27 mouse cellular contexts compared by ENCODE assay signal in the genomic region with DNA sequence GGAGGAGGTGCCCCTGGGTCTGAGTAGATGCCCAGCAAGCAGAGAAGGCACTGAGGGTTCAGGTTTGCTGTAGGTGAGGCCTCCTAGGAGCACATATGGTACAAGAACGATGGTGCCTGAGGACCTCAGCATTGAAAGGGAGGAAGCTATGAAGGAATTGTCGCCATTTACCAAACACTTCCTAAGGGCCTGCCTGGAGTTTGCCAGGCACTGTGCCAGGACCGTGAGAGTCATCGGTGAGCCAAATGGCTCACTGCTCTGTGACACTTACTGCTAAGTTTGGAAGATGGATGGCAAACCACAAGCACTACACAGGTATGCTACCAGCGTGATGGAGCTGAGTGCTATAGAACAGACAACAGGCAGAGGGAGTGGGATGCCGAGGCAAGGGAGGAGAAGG. TPM values are rescaled to one million over a fixed set of nuclear protein-coding genes. Genes with fewer than 3 reads are reported as not detected.
DNase-seq lines count a peak whose midpoint lies in the region; ATAC-seq and TF ChIP-seq lines count a peak whose summit lies in the region.
"Had no signal": no experiment of that assay in that cellular context is flagged by ENCODE, and none has a peak within 500 bp of the region (broad histone marks: within the 10 kb centered on the region; RNA-seq: fewer than 3 reads in every experiment).

No protein-coding gene starts in this region.

- H3K36me3 ChIP-seq in midbrain, embryonic 11.5 days (ENCODE audit: control insufficient read depth, insufficient read depth, low read length) = no peaks in the 10 kb centered on the region
- no peaks in the 10 kb centered on the region for H3K36me3 ChIP-seq in midbrain, embryonic 14.5 days (ENCODE audit: control insufficient read depth, insufficient read depth, low read length)
- H3K36me3 ChIP-seq in hindbrain, embryonic 11.5 days (ENCODE audit: control insufficient read depth, insufficient read depth, low read length) = no peaks in the 10 kb centered on the region
- H3K36me3 ChIP-seq: embryonic facial prominence, embryonic 12.5 days; embryonic facial prominence, embryonic 15.5 days; hindbrain, embryonic 13.5 days; intestine, embryonic 15.5 days had no signal

- peak; percentile 65 to 71 for DNase-seq in cerebellum, adult 2 months
- DNase-seq in cerebellum, adult 9-10 months = no peak
- peak; percentile 60 to 77 for DNase-seq in cerebellum, postnatal 25 days
- no peak for DNase-seq in cerebellum, postnatal 4 days (ENCODE audit: low spot score in 2 of 2)
- DNase-seq in midbrain, embryonic 11.5 days (ENCODE audit: low spot score, missing footprints) = peak; percentile 33
- no peak for DNase-seq in midbrain, embryonic 14.5 days
- DNase-seq in NIH3T3 (ENCODE audit: low read depth) = peak; percentile 31
- DNase-seq in hindbrain, embryonic 11.5 days (ENCODE audit: low spot score) = no peak
- DNase-seq: adrenal gland, postnatal 10 days; adrenal gland, postnatal 36 days; forebrain, postnatal 0 days; gastrocnemius, adult 2 months; gastrocnemius, postnatal 14 days; heart, adult 11 months; kidney, adult 11 months; kidney, adult 8-10 months had no signal

- WGBS in cerebellum, adult 2 months = 24% methylated on average over 6 of the region's 6 CpGs
- 88% methylated on average over 6 of the region's 6 CpGs for WGBS in midbrain, embryonic 11.5 days
- WGBS in midbrain, embryonic 14.5 days = 87% methylated on average over 6 of the region's 6 CpGs
- WGBS in hindbrain, embryonic 11.5 days = 93% methylated on average over 6 of the region's 6 CpGs

- H3K27me3 ChIP-seq in cerebellum, adult 2 months (ENCODE audit: control insufficient read depth, insufficient read depth, low read length) = no peaks in the 10 kb centered on the region
- no peaks in the 10 kb centered on the region for H3K27me3 ChIP-seq in midbrain, embryonic 11.5 days (ENCODE audit: control insufficient read depth, insufficient read depth, low read length)
- H3K27me3 ChIP-seq in midbrain, embryonic 14.5 days (ENCODE audit: control insufficient read depth, insufficient read depth, low read length) = no peaks in the 10 kb centered on the region
- no peaks in the 10 kb centered on the region for H3K27me3 ChIP-seq in hindbrain, embryonic 11.5 days (ENCODE audit: control insufficient read depth, insufficient read depth, low read length)
- H3K27me3 ChIP-seq: embryonic facial prominence, embryonic 12.5 days; embryonic facial prominence, embryonic 15.5 days; hindbrain, embryonic 13.5 days; intestine, embryonic 15.5 days; Patski had no signal

- peak overlapping the region; percentile 64; the same call in 1 of the 2 replicates for H3K27ac ChIP-seq in cerebellum, adult 2 months (ENCODE audit: insufficient read depth, low read length)
- H3K27ac ChIP-seq in midbrain, embryonic 11.5 days (ENCODE audit: low read depth, low read length) = no peak overlapping the region
- H3K27ac ChIP-seq in midbrain, embryonic 14.5 days (replicated peaks; ENCODE audit: low read depth, low read length) = no peak overlapping the region
- H3K27ac ChIP-seq in hindbrain, embryonic 11.5 days (ENCODE audit: low read depth, low read length) = no peak overlapping the region
- H3K27ac ChIP-seq: embryonic facial prominence, embryonic 12.5 days; embryonic facial prominence, embryonic 15.5 days; gastrocnemius, adult 2 months; hindbrain, embryonic 13.5 days; intestine, embryonic 15.5 days had no signal

- no peak overlapping the region for H3K4me3 ChIP-seq in cerebellum, adult 2 months (replicated peaks; ENCODE audit: insufficient read depth, low read depth, low read length)
- H3K4me3 ChIP-seq in midbrain, embryonic 11.5 days (ENCODE audit: low read depth, low read length) = no peak overlapping the region
- H3K4me3 ChIP-seq in midbrain, embryonic 14.5 days (replicated peaks; ENCODE audit: low read depth, low read length) = no peak overlapping the region
- no peak overlapping the region for H3K4me3 ChIP-seq in hindbrain, embryonic 11.5 days (ENCODE audit: low read depth, low read length)
- H3K4me3 ChIP-seq: embryonic facial prominence, embryonic 12.5 days; embryonic facial prominence, embryonic 15.5 days; gastrocnemius, adult 2 months; hindbrain, embryonic 13.5 days; intestine, embryonic 15.5 days had no signal

- no peak overlapping the region for H3K9ac ChIP-seq in midbrain, embryonic 11.5 days (ENCODE audit: low read length)
- no peak overlapping the region for H3K9ac ChIP-seq in midbrain, embryonic 14.5 days (replicated peaks; ENCODE audit: low read length)
- no peak overlapping the region for H3K9ac ChIP-seq in hindbrain, embryonic 11.5 days (ENCODE audit: low read depth, low read length)
- H3K9ac ChIP-seq: embryonic facial prominence, embryonic 12.5 days; embryonic facial prominence, embryonic 15.5 days; forebrain, postnatal 0 days; hindbrain, embryonic 13.5 days; intestine, embryonic 15.5 days had no signal

- TF ChIP-seq CTCF in cerebellum, adult 2 months (IDR thresholded peaks at IDR 0.05; ENCODE audit: borderline replicate concordance, insufficient read depth, low read depth, low read length) = no peak

- peaks cover 52% of the 10 kb centered on the region for H3K4me1 ChIP-seq in cerebellum, adult 2 months (ENCODE audit: control insufficient read depth, insufficient read depth, low read length)
- no peaks in the 10 kb centered on the region for H3K4me1 ChIP-seq in midbrain, embryonic 11.5 days (ENCODE audit: control insufficient read depth, insufficient read depth, low read length)
- H3K4me1 ChIP-seq in midbrain, embryonic 14.5 days (ENCODE audit: control insufficient read depth, insufficient read depth, low read length) = no peaks in the 10 kb centered on the region
- H3K4me1 ChIP-seq in hindbrain, embryonic 11.5 days (replicated peaks; ENCODE audit: control insufficient read depth, insufficient read depth, low read length) = no peaks in the 10 kb centered on the region
- H3K4me1 ChIP-seq: embryonic facial prominence, embryonic 12.5 days; embryonic facial prominence, embryonic 15.5 days; intestine, embryonic 15.5 days had no signal

- TF ChIP-seq POLR2A in cerebellum, adult 2 months (IDR thresholded peaks at IDR 0.05; ENCODE audit: borderline replicate concordance, insufficient read depth, low read length) = no peak

- ATAC-seq in midbrain, embryonic 11.5 days (ENCODE audit: low FRiP score) = no peak
- ATAC-seq in midbrain, embryonic 14.5 days (ENCODE audit: low FRiP score, low TSS enrichment) = no peak
- no peak for ATAC-seq in hindbrain, embryonic 11.5 days (ENCODE audit: low FRiP score)
- ATAC-seq: forebrain, embryonic 14.5 days; forebrain, postnatal 0 days; hindbrain, embryonic 16.5 days; intestine, embryonic 15.5 days; Patski had no signal

- no peaks in the 10 kb centered on the region for H3K9me3 ChIP-seq in midbrain, embryonic 11.5 days (ENCODE audit: control insufficient read depth, low read length)
- H3K9me3 ChIP-seq in midbrain, embryonic 14.5 days (ENCODE audit: control insufficient read depth, low read length) = no peaks in the 10 kb centered on the region
- H3K9me3 ChIP-seq in hindbrain, embryonic 11.5 days (ENCODE audit: control insufficient read depth, low read length) = no peaks in the 10 kb centered on the region
- H3K9me3 ChIP-seq: embryonic facial prominence, embryonic 12.5 days; embryonic facial prominence, embryonic 15.5 days; hindbrain, embryonic 13.5 days; intestine, embryonic 15.5 days had no signal

- no peak overlapping the region for H3K4me2 ChIP-seq in midbrain, embryonic 11.5 days
- no peak overlapping the region for H3K4me2 ChIP-seq in midbrain, embryonic 14.5 days (ENCODE audit: low read length)
- no peak overlapping the region for H3K4me2 ChIP-seq in hindbrain, embryonic 11.5 days (replicated peaks; ENCODE audit: low read depth, low read length)
- H3K4me2 ChIP-seq: embryonic facial prominence, embryonic 12.5 days; embryonic facial prominence, embryonic 15.5 days; heart, embryonic 11.5 days; hindbrain, embryonic 13.5 days; intestine, embryonic 15.5 days had no signal

RNA-seq across cellular contexts. Expression of a gene that starts 30.9 kb away (rescaled TPM):
- polyA plus RNA-seq in cerebellum, adult 2 months (2012; rRNA removed) = 43.2 and 50.4 TPM in 2 replicates
- polyA plus RNA-seq in midbrain, embryonic 11.5 days (2014; fragmentation: Nextera tagmentation; extraction: Ambion mirVana) = 0.12 and 0.26 TPM in 2 replicates
- 0.67 and 0.70 TPM in 2 replicates for polyA plus RNA-seq in midbrain, embryonic 14.5 days (2014; fragmentation: Nextera tagmentation; extraction: Ambion mirVana)
- 0.10 and 0.39 TPM in 2 replicates for polyA plus RNA-seq in hindbrain, embryonic 11.5 days (2014; fragmentation: Nextera tagmentation; extraction: Ambion mirVana)
- polyA plus RNA-seq: forebrain, embryonic 11.5 days; heart, embryonic 14.5 days; heart, postnatal 0 days; intestine, embryonic 15.5 days; Patski had no signal

Comparison
In these comparisons a context has a peak if more than half of its experiments do, and no peak if none do; other contexts are left out.
1. DNase-seq: peak in cerebellum, adult 2 months (2 of 2), cerebellum, postnatal 25 days (2 of 2), midbrain, embryonic 11.5 days (single experiment) and NIH3T3 (single experiment); none in cerebellum, adult 9-10 months (single experiment), cerebellum, postnatal 4 days (0 of 2), midbrain, embryonic 14.5 days (single experiment) and hindbrain, embryonic 11.5 days (single experiment).
2. RNA of a gene that starts 30.9 kb away (polyA plus RNA-seq): 43.2 to 50.4 TPM in cerebellum, adult 2 months; 0.67 to 0.70 TPM in midbrain, embryonic 14.5 days, 0.10 to 0.39 TPM in hindbrain, embryonic 11.5 days and 0.12 to 0.26 TPM in midbrain, embryonic 11.5 days; every median in the first group is over 10 times any median in the second.